Mouse (Mus musculus) neural tube, embryonic 15.5 days (tissue): ENCODE measurements around the gene Cyp17a1. TPM values are rescaled to one million over a fixed set of nuclear protein-coding genes. Genes with fewer than 3 reads are reported as not detected.

ENCODE experiments used
- ATAC-seq: fragments of 200-750 bp; cut with Nextera tagmentation; 2 replicates; pipeline ENCODE4 v1.8.0; 2017; ENCODE audit warnings: mild to moderate bottlenecking, moderate TSS enrichment, moderate library complexity; ENCODE audit not compliant: low FRiP score
- H3K27ac ChIP-seq: fragments of 300-500 bp; sonication (generic); replicated peaks from 2 replicates; pipeline ENCODE4 v1.5.1; 2015; ENCODE audit warnings: mild to moderate bottlenecking, inconsistent platforms
- H3K27me3 ChIP-seq: fragments of 300-500 bp; sonication (generic); replicated peaks from 2 replicates; pipeline ENCODE4 v1.6.1; 2015; ENCODE audit warnings: inconsistent platforms
- H3K36me3 ChIP-seq: fragments of 300-500 bp; sonication (generic); 2 replicates; pipeline ENCODE4 v1.6.1; 2015; ENCODE audit warnings: inconsistent platforms
- H3K4me1 ChIP-seq: fragments of 300-500 bp; sonication (generic); 2 replicates; pipeline ENCODE4 v1.6.1; 2015; ENCODE audit warnings: inconsistent platforms
- H3K4me2 ChIP-seq: fragments of 300-500 bp; sonication (generic); 2 replicates; pipeline ENCODE4 v1.6.1; 2015; ENCODE audit warnings: inconsistent platforms, mild to moderate bottlenecking, moderate library complexity
- H3K4me3 ChIP-seq: fragments of 300-500 bp; sonication (generic); replicated peaks from 2 replicates; pipeline ENCODE4 v1.5.1; 2015; ENCODE audit warnings: mild to moderate bottlenecking, inconsistent platforms
- H3K9ac ChIP-seq: fragments of 300-500 bp; sonication (generic); replicated peaks from 2 replicates; pipeline ENCODE4 v1.6.1; 2015; ENCODE audit warnings: mild to moderate bottlenecking, inconsistent platforms
- H3K9me3 ChIP-seq: fragments of 300-500 bp; sonication (generic); replicated peaks from 2 replicates; pipeline ENCODE4 v1.6.1; 2016; ENCODE audit warnings: inconsistent platforms
- WGBS: fragments of 180-500 bp; shearing (Covaris S2); methylation state at CpG from one replicate; pipeline ENCODE4 v1.1.7; 2015; ENCODE audit warnings: mixed read lengths; 5-methylcytosine and 5-hydroxymethylcytosine counted together
- polyA plus RNA-seq: library from polyadenylated mRNA; unstranded; fragments of >200 nt; fragmentation: Nextera tagmentation; extraction: Ambion mirVana; gene quantifications from 2 replicates; pipeline ENCODE4 v1.2.1, GENCODE M21; 2015

Gene Cyp17a1
- 0.23 TPM in 1 of 2 replicates, not detected in the other for polyA plus RNA-seq

DNA sequence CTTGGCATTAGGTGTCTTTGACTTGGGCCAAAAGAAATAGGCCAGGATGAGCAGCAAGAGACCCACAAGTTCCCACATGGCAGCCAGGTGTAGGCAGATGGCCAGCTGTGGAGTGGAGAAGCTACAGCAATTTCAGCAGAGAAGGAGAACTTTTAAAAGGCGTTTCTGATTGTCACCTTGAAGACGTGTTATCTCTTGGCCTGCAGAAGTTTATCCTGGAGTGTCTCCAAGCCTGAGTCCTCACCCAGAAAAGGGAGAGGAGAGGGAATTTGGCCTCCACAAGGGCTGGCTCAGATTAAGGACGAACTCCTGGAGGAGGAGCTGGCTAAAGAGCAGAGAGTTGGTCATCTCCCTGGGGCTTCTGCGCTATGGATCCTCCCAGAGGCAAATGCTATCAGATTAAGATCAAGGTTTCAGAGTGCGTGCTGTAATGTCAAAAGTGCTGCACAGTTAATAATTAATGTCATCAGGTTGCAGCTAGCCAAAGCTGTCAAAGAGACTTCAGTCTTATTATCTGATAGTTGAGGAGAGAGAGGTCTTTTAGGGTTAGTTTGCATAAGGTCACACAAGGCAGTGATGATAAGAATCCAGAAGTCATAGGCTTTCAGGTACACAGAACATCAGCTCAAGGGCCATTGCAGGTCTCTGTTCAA lies at the start of gene Cyp17a1:
TSS of gene Cyp17a1 (minus strand) at position 407 of the 653 bp plus-strand sequence.
- no peak within 1 kb of the TSS for H3K4me2 ChIP-seq
- 74% methylated on average over 5 of the region's 5 CpGs for WGBS
- H3K27me3 ChIP-seq, result no peaks in the 10 kb centered on the region
- H3K36me3 ChIP-seq, result no peaks in the 10 kb centered on the region
- no peak within 1 kb of the TSS for H3K27ac ChIP-seq
- no peaks in the 10 kb centered on the region for H3K9me3 ChIP-seq
- H3K4me1 ChIP-seq, result no peaks in the 10 kb centered on the region
- no peak for ATAC-seq
- no peak within 1 kb of the TSS for H3K9ac ChIP-seq
- no peak within 1 kb of the TSS for H3K4me3 ChIP-seq

DNA sequence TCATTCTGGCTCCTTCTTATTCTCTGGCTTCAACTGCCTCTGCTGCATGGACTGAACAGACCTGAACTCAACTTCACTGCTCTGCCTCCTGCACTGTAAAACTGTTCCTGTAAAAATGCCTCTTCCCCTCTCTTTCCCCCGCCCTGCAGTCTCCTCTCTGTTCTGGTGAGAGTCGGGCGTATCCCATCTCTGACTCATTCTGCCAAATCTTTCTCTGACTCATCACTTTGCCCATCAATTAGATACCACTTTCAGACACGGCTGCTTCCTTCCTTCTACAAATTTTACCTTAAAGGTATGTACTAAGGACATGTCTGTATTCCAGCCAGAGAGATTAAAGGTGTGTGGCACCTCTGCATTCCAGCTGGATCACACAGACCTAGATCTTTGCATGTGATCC lies 45.2 kb upstream of the Cyp17a1 start:
- no peak for ATAC-seq

DNA sequence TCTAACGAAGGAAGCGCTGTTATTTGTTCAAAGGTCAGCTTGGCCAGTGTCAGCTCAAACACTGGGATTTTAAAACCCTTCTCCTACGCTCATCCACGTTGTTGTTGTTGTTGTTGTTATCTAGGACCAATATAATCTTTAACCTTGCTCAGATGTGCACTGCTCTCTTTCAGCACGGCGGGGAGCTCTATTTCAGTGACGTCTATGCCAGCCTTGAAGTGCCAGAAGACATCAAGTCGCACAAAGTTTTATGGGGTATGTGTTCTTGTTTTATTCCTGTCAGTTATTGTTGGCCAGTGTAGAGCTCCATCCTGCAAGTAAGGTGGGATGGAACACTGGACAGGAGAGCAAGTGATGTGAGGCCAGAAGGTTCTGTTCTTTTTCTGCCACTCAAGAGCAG lies 42.0 kb upstream of the Cyp17a1 start:
- 88% methylated on average over 8 of the region's 8 CpGs for WGBS
- no peak for ATAC-seq
- Histone ChIP-seq H3K9me3 (0 out of 2 replicates have a peak, but pooled peaks cover 4% of the 10 kb centered on the region), H3K4me2 (no peak overlapping the region), H3K9ac (no peak overlapping the region), H3K27ac (no peak overlapping the region), H3K4me1 (no peaks in the 10 kb centered on the region), H3K4me3 (no peak overlapping the region), H3K27me3 (no peaks in the 10 kb centered on the region), H3K36me3 (peaks cover 20% of the 10 kb centered on the region)

More for the DNA sequence above, 45.2 kb upstream of the Cyp17a1 start:
- no peaks in the 10 kb centered on the region for H3K27me3 ChIP-seq
- 94% methylated on average over 4 of the region's 4 CpGs for WGBS
- no peak overlapping the region for H3K9ac ChIP-seq
- H3K4me1 ChIP-seq, result no peaks in the 10 kb centered on the region
- H3K9me3 ChIP-seq, result 0 out of 2 replicates have a peak, but pooled peaks cover 4% of the 10 kb centered on the region
- H3K4me2 ChIP-seq, result no peak overlapping the region
- no peak overlapping the region for H3K27ac ChIP-seq
- no peak overlapping the region for H3K4me3 ChIP-seq
- H3K36me3 ChIP-seq, result peaks cover 30% of the 10 kb centered on the region

DNA sequence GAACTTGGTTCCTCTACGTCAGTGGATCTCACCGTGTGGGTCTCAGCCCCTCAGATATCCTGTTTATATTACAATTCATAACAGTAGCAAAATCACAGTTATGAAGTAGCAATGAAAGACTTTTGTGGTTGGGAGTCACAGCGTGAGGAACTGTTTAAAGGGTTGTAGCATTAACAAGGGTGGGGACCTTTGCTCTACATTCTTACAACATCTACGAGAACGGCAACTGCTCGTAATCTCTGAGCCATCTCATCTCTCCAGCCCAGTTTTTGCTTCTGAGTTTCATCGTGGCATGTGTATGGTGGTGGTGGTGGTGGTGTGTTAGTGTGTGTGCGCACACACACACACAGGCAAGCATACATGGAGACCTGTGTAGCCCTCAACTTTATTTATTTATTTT lies 41.3 kb upstream of the Cyp17a1 start:
- Histone ChIP-seq H3K36me3 (peaks cover 14% of the 10 kb centered on the region), H3K9me3 (0 out of 2 replicates have a peak, but pooled peaks cover 4% of the 10 kb centered on the region), H3K4me3 (no peak overlapping the region), H3K9ac (no peak overlapping the region), H3K4me1 (no peaks in the 10 kb centered on the region), H3K4me2 (no peak overlapping the region), H3K27ac (no peak overlapping the region), H3K27me3 (no peaks in the 10 kb centered on the region)
- ATAC-seq, result no peak
- WGBS, result 92% methylated on average over 8 of the region's 8 CpGs

DNA sequence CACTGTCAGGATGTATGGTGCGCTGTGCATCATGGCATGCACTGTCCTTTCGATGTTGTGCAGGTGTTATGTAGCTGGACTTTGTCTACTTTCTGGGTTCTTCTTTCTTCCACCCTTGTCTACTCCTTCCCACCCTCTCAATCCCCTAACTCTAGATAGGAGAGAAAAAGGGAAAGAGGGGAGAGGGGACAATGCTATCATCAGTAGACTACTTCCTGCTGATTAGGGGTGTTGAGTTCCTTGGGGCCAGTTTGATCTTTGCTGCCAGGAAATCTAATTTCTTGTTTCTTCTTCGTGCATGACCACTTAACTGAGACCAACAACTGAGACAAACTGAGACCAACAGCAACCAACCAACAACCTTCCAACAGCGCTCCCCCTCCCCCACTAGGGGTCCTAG lies 37.6 kb upstream of the Cyp17a1 start:
- Histone ChIP-seq H3K36me3 (no peaks in the 10 kb centered on the region), H3K4me1 (peaks cover 14% of the 10 kb centered on the region), H3K4me3 (no peak overlapping the region), H3K9me3 (no peaks in the 10 kb centered on the region), H3K27ac (no peak overlapping the region), H3K9ac (no peak overlapping the region), H3K4me2 (no peak overlapping the region), H3K27me3 (no peaks in the 10 kb centered on the region)
- ATAC-seq, result no peak
- WGBS, result 92% methylated on average over 4 of the region's 4 CpGs

DNA sequence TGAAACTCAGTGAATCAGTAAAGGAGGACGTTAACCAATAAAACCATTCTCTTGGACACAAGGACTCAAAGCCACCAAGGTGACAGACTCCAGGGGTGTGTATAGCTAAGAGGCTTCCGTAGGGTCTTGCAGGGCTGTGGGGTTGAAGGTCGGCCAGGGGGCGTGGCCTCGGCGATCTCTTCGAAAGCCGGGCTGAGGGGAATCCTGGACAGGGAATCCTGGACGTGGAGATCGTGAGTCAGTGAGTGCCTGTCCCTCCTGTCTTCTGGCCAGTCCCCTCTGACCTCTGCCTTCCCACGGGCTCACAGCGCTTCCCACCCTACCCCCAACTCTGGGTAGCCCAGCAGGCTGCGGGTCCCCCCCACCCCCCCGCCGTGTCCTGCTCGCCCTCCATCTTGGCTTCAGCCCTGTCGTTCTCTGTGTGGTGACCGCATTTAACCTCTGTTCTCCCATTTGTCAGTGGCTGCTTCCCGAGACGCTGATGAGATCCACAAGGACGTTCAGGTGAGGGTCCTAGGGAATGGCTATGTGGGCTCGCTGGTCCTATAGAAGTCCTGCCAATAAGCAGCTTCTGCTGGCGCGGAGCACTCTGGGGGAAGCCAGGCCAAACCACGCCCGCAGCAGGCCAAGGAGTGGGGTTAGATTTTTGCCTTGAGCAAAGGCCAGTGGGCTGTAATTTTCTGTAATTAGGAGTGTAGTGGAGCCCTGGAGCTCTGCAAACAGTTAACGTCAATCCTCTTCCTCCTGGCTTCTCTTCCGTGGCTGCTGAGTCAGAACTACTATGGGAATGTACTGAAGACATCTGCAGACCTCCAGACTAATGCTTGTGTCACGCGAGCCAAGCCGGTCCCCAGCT lies 34.6 kb upstream of the Cyp17a1 start, which contains the start of gene As3mt:
TSS of gene As3mt (plus strand) at position 163 of the 856 bp plus-strand sequence.
- no peaks in the 10 kb centered on the region for H3K9me3 ChIP-seq
- peak within 1 kb of the TSS; percentile 44 for H3K4me3 ChIP-seq
- peak within 1 kb of the TSS; percentile 28; the same call in 1 of the 2 replicates for H3K27ac ChIP-seq
- peaks cover 3% of the 10 kb centered on the region; the same call in 1 of the 2 replicates for H3K36me3 ChIP-seq
- peak within 1 kb of the TSS; percentile 60 for H3K4me2 ChIP-seq
- 13% methylated on average over 29 of the region's 31 CpGs for WGBS
- ATAC-seq, result peak; percentile 72; the same call in 1 of the 2 replicates
- H3K4me1 ChIP-seq, result peaks cover 14% of the 10 kb centered on the region
- H3K9ac ChIP-seq, result peak within 1 kb of the TSS; percentile 44
- H3K27me3 ChIP-seq, result no peaks in the 10 kb centered on the region

DNA sequence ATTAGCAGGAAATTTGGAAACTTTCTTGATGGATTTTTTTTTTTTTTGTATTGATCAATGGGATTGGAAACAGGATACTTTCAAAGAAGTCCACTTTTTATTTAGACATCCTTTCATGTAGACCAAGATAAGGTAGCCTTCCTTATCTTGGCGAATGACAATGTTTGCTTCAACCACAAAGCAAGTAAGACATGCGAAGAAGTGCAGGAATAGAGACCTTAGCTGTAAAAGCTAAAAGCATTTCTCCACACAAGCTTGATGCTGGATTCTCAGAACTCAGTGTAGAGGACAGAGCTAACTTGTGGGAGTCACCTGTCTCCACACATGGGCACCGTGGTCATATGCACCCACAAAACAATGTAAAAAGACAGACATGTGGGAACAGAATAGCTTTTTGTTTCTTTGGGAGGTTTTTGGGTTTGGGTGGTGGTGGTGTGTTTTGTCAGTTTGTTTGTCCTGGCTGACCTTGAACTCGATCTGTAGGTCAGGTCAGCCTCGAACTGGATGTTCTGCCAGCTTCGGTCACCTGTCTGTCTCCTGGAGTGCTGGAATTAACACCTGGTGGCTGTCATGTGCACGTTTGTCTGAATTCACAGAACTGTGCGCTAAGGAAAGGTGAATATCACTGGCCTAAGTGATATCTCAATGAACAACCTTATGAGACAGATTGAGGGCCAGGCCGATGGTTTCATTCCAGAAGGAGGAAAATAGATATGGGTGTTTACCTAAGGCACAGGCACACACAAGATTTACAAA lies 33.7 kb upstream of the Cyp17a1 start:
- H3K4me2 ChIP-seq, result peak overlapping the region; percentile 60
- H3K4me3 ChIP-seq, result peak overlapping the region; percentile 44
- H3K9ac ChIP-seq, result no peak overlapping the region
- 86% methylated on average over 9 of the region's 9 CpGs for WGBS
- peak overlapping the region; percentile 28; the same call in 1 of the 2 replicates for H3K27ac ChIP-seq
- no peaks in the 10 kb centered on the region for H3K9me3 ChIP-seq
- peaks cover 3% of the 10 kb centered on the region; the same call in 1 of the 2 replicates for H3K36me3 ChIP-seq
- no peak for ATAC-seq
- no peaks in the 10 kb centered on the region for H3K27me3 ChIP-seq
- H3K4me1 ChIP-seq, result peaks cover 14% of the 10 kb centered on the region

DNA sequence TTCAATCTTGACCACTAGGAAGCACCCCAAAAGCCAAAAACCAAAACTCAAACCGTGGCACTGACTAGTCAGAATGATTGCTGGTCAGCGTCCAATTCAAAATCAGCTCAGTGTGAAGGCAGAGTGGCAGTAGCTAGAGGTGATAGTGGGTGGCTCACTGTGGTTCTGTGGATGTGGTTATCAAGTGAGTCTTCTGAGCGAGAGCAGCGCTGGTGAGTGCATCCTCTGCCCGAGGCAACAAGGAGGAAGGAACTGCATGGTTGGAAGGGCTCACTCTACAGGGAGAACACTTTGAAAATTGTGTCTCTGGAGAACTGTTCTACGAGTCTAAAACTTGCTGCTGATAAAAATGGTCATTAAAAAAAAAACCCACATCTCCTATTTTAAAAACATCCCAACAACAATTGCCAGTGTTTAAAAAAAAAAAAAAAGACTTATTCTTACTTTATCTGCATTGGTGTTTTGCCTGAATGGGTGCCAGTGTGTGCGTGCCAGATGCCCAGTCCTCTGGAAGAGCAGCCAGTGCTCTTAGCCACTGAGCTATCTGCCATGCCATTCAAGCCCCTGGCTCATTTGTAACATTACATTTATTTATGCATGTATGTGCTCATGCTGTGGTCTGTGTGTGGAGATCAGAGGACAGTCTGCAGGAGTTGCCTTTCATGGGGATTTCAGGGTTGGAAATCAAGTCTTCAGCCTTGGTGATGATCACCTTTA lies 33.0 kb upstream of the Cyp17a1 start:
- H3K4me3 ChIP-seq, result no peak overlapping the region
- H3K9me3 ChIP-seq, result no peaks in the 10 kb centered on the region
- H3K9ac ChIP-seq, result no peak overlapping the region
- no peak overlapping the region for H3K4me2 ChIP-seq
- H3K27me3 ChIP-seq, result no peaks in the 10 kb centered on the region
- H3K4me1 ChIP-seq, result peaks cover 14% of the 10 kb centered on the region
- no peak overlapping the region for H3K27ac ChIP-seq
- no peak for ATAC-seq
- WGBS, result 70% methylated on average over 7 of the region's 7 CpGs
- peaks cover 9% of the 10 kb centered on the region for H3K36me3 ChIP-seq

DNA sequence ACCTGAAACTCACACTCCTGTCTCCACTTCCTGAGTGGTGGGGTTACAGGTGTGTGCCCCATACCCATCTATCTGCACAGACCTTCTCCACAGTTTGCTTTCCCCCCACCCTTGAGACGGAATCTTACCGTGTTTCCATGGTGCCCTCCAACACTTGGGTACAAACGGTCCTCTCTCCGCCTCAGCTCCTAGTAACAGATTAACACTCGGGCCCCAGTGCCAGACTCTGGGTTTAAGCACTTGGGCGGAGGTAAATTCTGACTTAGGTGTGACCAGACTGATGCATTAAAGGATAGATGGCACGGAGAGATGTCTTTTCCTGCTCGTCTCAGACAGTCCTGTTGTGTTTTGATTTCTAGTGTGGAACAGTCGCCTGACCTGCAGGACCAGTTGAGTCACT lies 28.2 kb upstream of the Cyp17a1 start:
- H3K4me1 ChIP-seq, result no peaks in the 10 kb centered on the region
- no peaks in the 10 kb centered on the region for H3K27me3 ChIP-seq
- H3K4me3 ChIP-seq, result no peak overlapping the region
- no peak overlapping the region for H3K4me2 ChIP-seq
- no peak for ATAC-seq
- H3K9me3 ChIP-seq, result no peaks in the 10 kb centered on the region
- WGBS, result 90% methylated on average over 9 of the region's 9 CpGs
- H3K36me3 ChIP-seq, result peaks cover 16% of the 10 kb centered on the region
- H3K9ac ChIP-seq, result no peak overlapping the region
- H3K27ac ChIP-seq, result no peak overlapping the region

DNA sequence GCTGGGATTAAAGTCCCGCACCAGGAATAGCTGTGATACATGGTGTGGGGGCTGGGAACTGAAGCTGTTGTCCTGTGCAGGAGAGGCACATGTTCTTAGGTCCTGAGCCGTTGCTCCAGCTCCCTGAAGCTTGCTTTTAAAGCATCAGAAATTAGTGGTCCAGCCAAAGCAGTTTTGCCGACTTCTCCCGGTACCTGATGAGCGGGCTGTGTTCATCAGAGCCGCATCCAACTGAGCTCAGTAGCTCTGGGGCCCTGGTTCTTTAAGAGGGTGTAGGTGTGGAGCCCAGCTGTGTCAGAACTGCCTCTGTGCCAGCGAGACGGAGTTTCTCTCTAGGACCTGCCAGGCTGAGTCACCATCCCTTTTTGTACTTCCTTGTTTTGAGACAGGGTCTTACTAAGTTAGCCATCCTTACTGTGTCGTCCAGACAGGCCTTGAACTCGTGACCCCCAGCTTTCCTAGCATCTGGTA lies 26.1 kb upstream of the Cyp17a1 start:
- Histone ChIP-seq H3K27me3 (no peaks in the 10 kb centered on the region), H3K9ac (no peak overlapping the region), H3K4me3 (no peak overlapping the region), H3K36me3 (peaks cover 29% of the 10 kb centered on the region), H3K4me1 (no peaks in the 10 kb centered on the region), H3K27ac (no peak overlapping the region), H3K4me2 (no peak overlapping the region), H3K9me3 (no peaks in the 10 kb centered on the region)
- WGBS, result 74% methylated on average over 10 of the region's 10 CpGs
- ATAC-seq, result no peak
